Mouse (Mus musculus) kidney, adult 2 months (tissue): ENCODE measurements around the gene Ankib1. TPM values are rescaled to one million over a fixed set of nuclear protein-coding genes. Genes with fewer than 3 reads are reported as not detected.
A peak's percentile ranks its signal among the peaks of the same experiment; 100 is the strongest.
"Not testable (repeated sequence)": the region's sequence is repeated elsewhere in the genome, so short reads cannot be mapped to it uniquely, and the experiment has no call there.

Experiments used
- DNase-seq: peaks from one replicate; pipeline ENCODE4 v3.0.0; 2021
- H3K27ac ChIP-seq: fragments of 200-500 bp; 2 replicates; pipeline ENCODE4 v1.5.1; 2012; ENCODE audit warnings: low read depth, low read length, control low read depth, inconsistent platforms; ENCODE audit not compliant: insufficient read depth
- H3K27me3 ChIP-seq: fragments of 200-500 bp; replicated peaks from 2 replicates; pipeline ENCODE4 v1.6.1; 2012; ENCODE audit warnings: mild to moderate bottlenecking, moderate library complexity, low read length, inconsistent platforms; ENCODE audit not compliant: control insufficient read depth, insufficient read depth
- H3K36me3 ChIP-seq: fragments of 200-500 bp; 2 replicates; pipeline ENCODE4 v1.6.1; 2012; ENCODE audit warnings: mild to moderate bottlenecking, moderate library complexity, low read length, inconsistent platforms; ENCODE audit not compliant: control insufficient read depth, insufficient read depth
- H3K4me1 ChIP-seq: fragments of 200-500 bp; 2 replicates; pipeline ENCODE4 v1.6.1; 2011; ENCODE audit warnings: low read length; ENCODE audit not compliant: control insufficient read depth, insufficient read depth
- H3K4me3 ChIP-seq: fragments of 200-500 bp; 2 replicates; pipeline ENCODE4 v1.5.1; 2011; ENCODE audit warnings: mild to moderate bottlenecking, low read depth, low read length, control low read depth; ENCODE audit not compliant: insufficient read depth
- CTCF ChIP-seq: fragments of 200-500 bp; conservative IDR thresholded peaks from 2 replicates; pipeline ENCODE4 v1.5.1; 2011; ENCODE audit warnings: low read depth, mild to moderate bottlenecking, control low read depth, low read length, moderate library complexity, mixed read lengths; ENCODE audit not compliant: insufficient read depth, insufficient read length
- POLR2A ChIP-seq: fragments of 200-500 bp; IDR thresholded peaks from one replicate; pipeline ENCODE4 v1.6.1; 2011; ENCODE audit warnings: low read depth, low read length, control low read depth
- WGBS: fragments of 180-500 bp; shearing (Covaris S2); methylation state at CpG from one replicate; pipeline ENCODE4 v1.1.7; 2018; 5-methylcytosine and 5-hydroxymethylcytosine counted together
- polyA plus RNA-seq: library from polyadenylated mRNA; depleted of rRNA; stranded (reverse); fragments of >200 nt; gene quantifications from 2 replicates; pipeline ENCODE4 v1.2.3, GENCODE M21; 2012

Ankib1 gene
- polyA plus RNA-seq, 1 experiment: 22.3 TPM

- Histone ChIP-seq H3K4me1 (peaks cover 2% of the 10 kb centered on the region; the same call in 1 of the 2 replicates), H3K27ac (no peak overlapping the region), H3K4me3 (no peak overlapping the region), H3K36me3 (no peaks in the 10 kb centered on the region), H3K27me3 (no peaks in the 10 kb centered on the region)
- DNase-seq: no peak
- 80% methylated on average over 4 of the region's 4 CpGs for WGBS
- TF ChIP-seq POLR2A: no peak
- no peak for TF ChIP-seq CTCF
Measured at GRCm38 (mm10) chr5:3653801-3654200, 148.9 kb downstream of the Ankib1 start.

- not testable (repeated sequence) for H3K4me3 ChIP-seq, DNase-seq, H3K4me1 ChIP-seq, H3K27me3 ChIP-seq, H3K36me3 ChIP-seq, H3K27ac ChIP-seq
- WGBS: 94% methylated on average over 19 of the region's 25 CpGs
Measured at GRCm38 (mm10) chr5:3652903-3653575, 149.7 kb downstream of the Ankib1 start.

DNA sequence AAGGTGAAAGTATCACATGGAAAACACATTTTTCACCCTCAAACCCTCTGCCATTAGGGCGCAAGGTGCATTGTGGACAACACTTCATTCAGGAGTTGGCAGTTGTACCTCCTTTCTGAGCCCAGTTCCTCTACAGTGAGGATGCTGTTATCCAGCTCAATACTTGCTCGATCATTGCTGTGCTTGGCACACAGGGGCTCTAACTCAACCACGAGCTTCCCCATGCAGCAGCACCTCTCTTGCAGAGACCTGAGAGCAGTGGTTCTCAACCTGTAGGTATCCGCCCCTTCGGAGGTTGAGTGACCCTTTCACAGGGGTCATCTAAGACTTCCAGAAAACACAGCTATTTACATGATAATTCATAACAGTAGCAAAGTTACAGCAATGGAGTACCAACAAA, 151.1 kb downstream of the Ankib1 start:
- 90% methylated on average over 5 of the region's 5 CpGs for WGBS

DNA sequence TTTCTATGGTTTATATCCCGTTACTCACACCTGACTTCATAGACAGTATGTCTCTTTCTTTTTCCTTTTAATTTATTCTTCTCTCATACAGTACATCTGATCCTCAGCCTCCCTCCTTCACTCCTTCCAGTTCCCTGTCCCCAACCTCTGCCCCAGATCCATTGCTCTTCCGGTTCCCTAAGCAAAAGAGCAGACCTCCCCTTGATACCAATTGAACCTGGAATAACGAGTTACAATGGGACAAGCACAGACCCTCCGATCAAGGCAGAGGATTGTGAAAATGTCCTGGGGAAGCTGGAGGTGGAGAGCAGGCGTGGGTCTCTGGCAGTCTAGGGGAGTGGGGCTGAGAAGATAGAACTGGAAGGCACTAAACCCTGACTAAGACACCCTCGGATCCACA, 151.8 kb downstream of the Ankib1 start, which contains the start of gene Tmbim7:
Gene Tmbim7, plus strand, starts transcription at position 301 of the 400 bp plus-strand sequence.
- no peak for TF ChIP-seq POLR2A
- no peak for TF ChIP-seq CTCF
- Histone ChIP-seq H3K27me3 (no peaks in the 10 kb centered on the region), H3K27ac (no peak within 1 kb of the TSS), H3K4me3 (no peak within 1 kb of the TSS), H3K4me1 (peaks cover 5% of the 10 kb centered on the region; the same call in 1 of the 2 replicates), H3K36me3 (no peaks in the 10 kb centered on the region)
- 82% methylated on average over 6 of the region's 6 CpGs for WGBS
- no peak for DNase-seq

More for the DNA sequence above, 151.1 kb downstream of the Ankib1 start:
- Histone ChIP-seq H3K4me1 (peaks cover 5% of the 10 kb centered on the region; the same call in 1 of the 2 replicates), H3K27me3 (no peaks in the 10 kb centered on the region), H3K4me3 (no peak overlapping the region), H3K36me3 (no peaks in the 10 kb centered on the region), H3K27ac (no peak overlapping the region)
- no peak for DNase-seq
- TF ChIP-seq CTCF (no peak), POLR2A (no peak)

- H3K4me3 ChIP-seq: no peak overlapping the region
- peak overlapping the region; percentile 77 for H3K27ac ChIP-seq
- no peak for TF ChIP-seq POLR2A
- TF ChIP-seq CTCF: no peak
- H3K4me1 ChIP-seq: peaks cover 5% of the 10 kb centered on the region; the same call in 1 of the 2 replicates
- H3K27me3 ChIP-seq: no peaks in the 10 kb centered on the region
- DNase-seq: peak; percentile 62
- WGBS: 35% methylated on average over 4 of the region's 4 CpGs
- H3K36me3 ChIP-seq: peaks cover 2% of the 10 kb centered on the region; the same call in 1 of the 2 replicates
Measured at GRCm38 (mm10) chr5:3648849-3649210, 153.9 kb downstream of the Ankib1 start.

DNA sequence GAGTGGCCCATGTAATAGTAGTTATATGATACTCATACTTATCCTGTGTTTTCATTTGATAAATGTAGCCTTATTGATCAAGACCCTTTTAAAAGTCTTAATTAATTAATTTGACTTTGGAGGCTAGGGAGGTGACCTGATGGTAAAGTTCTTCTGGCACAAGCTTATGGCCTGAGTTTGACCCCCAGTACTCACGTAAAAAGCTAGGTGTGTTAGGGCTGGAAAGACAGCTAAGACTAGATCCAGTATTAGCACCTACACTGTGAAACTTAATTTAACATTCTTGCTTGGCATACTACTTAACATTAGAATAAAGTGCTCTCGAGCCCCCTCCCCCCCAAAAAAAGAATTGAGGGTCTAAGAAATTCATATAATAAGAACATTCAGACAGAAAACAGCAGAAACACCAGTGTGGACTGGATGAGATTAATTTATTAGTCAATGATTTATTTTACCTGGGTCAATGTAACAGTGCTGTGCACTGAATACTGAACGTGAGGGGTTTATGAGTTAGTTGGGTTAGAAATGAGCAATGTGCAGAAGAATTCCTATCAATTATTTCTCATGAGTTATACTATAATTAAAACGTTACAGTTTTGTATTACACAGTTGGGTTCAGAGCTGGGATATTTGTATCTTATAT, 154.4 kb downstream of the Ankib1 start:
- TF ChIP-seq POLR2A (no peak), CTCF (no peak)
- Histone ChIP-seq H3K4me3 (peak overlapping the region; percentile 44), H3K27ac (peak overlapping the region; percentile 92), H3K4me1 (peaks cover 5% of the 10 kb centered on the region; the same call in 1 of the 2 replicates), H3K36me3 (peaks cover 3% of the 10 kb centered on the region; the same call in 1 of the 2 replicates), H3K27me3 (no peaks in the 10 kb centered on the region)
- WGBS: 19% methylated on average over 4 of the region's 4 CpGs
- peak; percentile 69 for DNase-seq

- TF ChIP-seq POLR2A: no peak
- TF ChIP-seq CTCF: no peak
Measured at GRCm38 (mm10) chr5:3647708-3648121, 155.0 kb downstream of the Ankib1 start.

More at GRCm38 (mm10) chr5:3647708-3648121, 155.0 kb downstream of the Ankib1 start:
- Histone ChIP-seq H3K27ac (peak overlapping the region; percentile 77), H3K27me3 (no peaks in the 10 kb centered on the region), H3K4me3 (peak overlapping the region; percentile 89), H3K36me3 (peaks cover 6% of the 10 kb centered on the region), H3K4me1 (peaks cover 5% of the 10 kb centered on the region; the same call in 1 of the 2 replicates)
- under 1% methylated on average over 37 of the region's 46 CpGs for WGBS
- DNase-seq: peak; percentile 97
